Mouse (Mus musculus): Measurements from ENCODE around the gene Srpk2. TPM values are rescaled to one million over a fixed set of nuclear protein-coding genes. Genes with fewer than 3 reads are reported as not detected.

The Srpk2 gene
- polyA plus RNA-seq, 1 experiment from 2014 or later, result 44.1 TPM

Other genes starting within 250 kb of the Srpk2 start
- gene Pus7, start 99.1 kb upstream of the Srpk2 start, polyA plus RNA-seq (2016; fragmentation: Nextera tagmentation; extraction: Ambion mirVana), result 41.0 and 49.3 TPM in 2 replicates
- gene Rint1, start 103.1 kb upstream of the Srpk2 start, polyA plus RNA-seq (2016; fragmentation: Nextera tagmentation; extraction: Ambion mirVana), result 33.9 and 41.7 TPM in 2 replicates
- 140 and 161 TPM in 2 replicates for gene Tomm7, start 159.5 kb upstream of the Srpk2 start, polyA plus RNA-seq (2016; fragmentation: Nextera tagmentation; extraction: Ambion mirVana)

All from limb, embryonic 10.5 days (tissue).